Mouse (Mus musculus) natural killer cell, adult 2 months (primary cell): ENCODE data around the gene Tollip.
A peak's percentile ranks its signal among the peaks of the same experiment; 100 is the strongest.
"Not testable (repeated sequence)": the region's sequence is repeated elsewhere in the genome, so short reads cannot be mapped to it uniquely, and the experiment has no call there.

Experiments
- DNase-seq, 2 experiments: peaks; one replicate each; pipeline ENCODE4 v3.0.0; 2022; ENCODE audit warnings: low spot score in 2 of 2

The Tollip gene

DNA sequence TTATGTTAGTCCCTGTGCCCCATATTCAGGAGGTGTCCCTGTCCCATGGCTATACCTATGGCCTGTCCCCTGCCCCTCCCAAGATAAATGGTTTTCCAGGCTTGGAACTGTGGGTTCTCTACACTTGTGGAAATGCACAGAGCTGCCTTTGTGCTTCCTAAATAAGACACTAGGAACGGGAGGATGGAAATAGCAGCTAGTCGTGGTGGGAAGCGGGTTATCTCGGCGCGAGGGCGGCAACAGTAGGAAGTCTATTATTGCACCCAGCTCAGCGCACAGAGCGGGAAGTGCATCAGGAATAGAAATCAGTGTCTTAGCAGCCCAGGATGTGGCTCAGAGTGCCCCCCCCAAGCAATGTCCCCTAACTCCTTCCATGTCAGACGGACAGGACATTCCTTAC, 10.3 kb upstream of the Tollip start:
- DNase-seq: no peak

DNA sequence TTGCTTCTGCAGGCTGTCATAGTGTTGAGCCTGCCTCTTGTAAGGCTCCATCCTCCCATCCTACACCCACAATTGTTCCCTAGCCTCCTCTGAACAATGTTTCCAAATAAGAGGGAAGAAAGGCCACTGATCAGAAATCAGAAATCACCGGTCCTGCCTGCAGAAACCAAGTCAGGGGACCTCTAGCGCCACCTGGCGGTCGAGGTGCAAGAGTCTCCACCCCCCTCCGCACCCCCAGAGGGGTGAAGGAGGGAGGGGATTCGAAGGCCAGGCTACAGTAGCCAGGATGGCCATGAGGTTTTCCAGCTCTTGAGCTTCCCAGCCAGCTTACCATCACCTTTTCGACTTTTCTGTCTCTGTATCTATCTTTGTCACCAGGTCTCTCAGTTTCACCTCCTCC, 6.6 kb upstream of the Tollip start:
- peak; percentile 32 to 69 for DNase-seq

DNA sequence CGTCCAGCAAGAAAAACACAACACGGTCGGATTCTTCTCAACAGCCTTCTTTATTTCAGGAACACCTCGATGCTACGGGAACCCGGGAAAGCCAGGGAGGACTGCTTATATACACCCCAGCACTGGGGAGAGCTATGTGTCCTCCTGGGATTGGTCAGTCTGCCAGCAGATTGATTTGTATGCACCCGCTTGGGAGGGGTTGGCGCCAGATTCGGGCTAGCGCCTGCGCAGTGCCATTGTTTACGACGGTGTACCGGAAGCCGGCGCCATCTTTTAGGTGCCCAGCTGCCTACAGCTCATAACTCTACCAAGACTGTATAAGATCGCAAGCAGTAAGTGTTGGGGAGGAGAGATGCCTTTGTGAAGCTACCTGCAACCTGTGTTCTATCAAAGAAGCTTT, 5.8 kb upstream of the Tollip start:
- DNase-seq: not testable (repeated sequence)

DNA sequence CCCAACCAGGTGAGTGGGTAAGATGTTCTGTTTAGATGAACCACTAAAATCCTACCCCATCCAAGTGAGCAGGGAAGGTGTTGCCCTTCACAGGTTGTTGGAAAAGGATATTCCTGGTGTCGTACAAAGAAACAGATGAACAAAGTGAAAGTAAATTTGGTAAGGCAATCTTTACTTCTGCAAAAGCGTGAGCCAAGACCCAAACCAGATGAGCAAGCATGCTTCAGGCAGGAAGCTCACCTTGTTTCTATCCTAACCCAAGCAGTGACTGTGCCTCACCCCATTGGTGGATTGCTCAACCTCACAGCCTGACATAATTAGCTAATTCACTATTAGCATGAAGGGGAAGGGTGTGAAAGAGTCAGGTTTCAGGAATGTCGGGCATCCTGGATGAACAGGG, 7.0 kb downstream of the Tollip start:
- DNase-seq: no peak

DNA sequence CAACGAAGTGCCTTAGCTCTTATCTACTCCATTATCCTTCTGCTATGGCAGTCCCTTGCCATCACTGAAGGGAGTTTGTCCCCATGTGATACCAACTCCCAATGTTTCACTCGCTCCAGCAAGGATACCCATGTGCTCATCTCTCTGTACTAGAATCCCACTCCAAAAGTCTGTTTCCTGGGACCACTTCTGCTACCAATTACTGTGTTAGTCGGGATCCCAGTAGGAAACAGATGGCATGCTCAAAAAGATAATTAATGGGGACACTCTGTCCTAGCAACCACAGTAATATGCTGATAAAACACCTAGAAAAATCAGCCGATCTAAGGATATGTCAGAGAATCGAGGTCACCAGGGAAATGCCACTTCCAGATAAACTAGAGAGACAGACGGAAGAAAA, 9.7 kb downstream of the Tollip start:
- DNase-seq: no peak

DNA sequence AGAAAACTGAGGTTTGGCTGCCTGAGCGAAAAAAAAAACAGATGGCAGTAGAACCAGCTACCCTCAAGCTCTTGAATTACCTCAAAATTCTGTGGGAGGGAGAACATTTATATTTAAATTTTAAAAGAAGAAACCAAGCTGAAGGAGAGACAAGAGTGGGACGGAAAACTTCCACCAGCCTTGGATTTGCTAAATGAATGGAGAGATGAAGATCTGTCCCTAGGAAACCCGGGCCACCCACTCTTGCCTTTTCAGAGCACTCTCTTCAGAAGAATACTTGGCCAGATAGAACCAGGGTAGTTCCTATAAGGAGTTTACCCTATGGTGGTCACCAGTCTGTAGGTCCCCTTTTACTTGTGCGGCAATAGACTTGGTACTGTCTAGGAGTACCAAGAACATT, 15.5 kb downstream of the Tollip start:
- no peak for DNase-seq

DNA sequence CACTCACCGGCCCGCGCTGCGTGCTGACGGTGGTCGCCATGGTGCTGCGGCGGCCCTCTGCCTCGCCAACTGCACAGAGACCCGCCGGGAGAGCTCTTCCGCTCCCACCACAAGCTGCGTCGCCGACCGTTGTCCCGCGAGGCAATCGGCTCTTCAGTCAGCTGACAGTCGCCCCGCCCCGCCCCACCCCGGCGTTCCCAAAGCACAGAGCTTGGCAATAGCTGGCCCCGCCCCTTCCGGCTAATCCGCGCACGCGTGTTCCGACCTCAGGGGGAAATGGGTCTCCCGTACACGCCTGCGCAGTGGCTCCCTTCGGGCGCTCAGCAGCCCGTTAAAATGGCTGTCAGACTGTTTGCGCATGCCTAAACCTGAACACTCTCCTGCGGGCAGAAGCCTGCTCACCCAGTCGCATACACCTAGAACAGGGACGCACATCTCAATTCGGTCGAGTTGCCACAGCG, 16.0 kb downstream of the Tollip start:
- DNase-seq: peak; percentile 100

DNA sequence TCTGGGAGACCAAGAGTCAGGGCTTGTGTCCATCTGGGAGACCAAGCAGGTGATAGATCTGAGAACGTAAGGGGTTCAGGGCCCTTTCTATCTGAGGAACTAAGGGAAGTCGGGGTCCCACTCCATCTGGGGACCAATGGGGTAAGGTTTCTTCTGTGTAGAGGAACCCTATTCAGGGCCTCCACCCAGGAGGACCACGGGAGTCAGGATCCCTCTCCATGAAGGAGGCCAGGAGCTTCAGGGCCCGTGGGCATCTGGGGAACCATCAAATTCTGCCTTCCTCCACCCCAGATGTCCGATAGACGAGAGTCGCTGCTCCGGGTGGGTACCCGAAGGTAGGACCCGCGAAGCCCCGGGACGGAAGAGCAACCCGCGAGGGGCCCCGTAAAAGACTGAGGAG, 16.5 kb downstream of the Tollip start:
- peak in 1 of 2 experiments; percentile 4 for DNase-seq

DNA sequence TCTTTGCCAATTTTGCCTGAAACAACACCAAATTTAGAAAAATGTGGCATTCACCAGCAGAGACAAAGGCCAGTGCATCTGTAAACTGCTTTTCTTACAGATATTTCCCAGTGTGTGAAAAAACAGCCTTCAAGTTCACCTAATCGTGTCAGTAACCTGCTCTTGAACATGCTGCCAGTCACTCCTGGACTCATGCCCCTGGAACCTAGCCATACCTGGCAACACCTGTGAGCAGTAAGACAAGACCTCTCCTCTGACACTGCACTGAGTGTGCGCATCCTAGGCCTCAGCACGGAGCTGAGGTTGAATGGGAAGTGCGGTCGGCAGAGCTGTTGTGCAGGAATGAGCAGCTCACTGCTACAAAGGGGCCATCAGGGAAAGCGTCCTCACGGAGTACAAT, 26.2 kb downstream of the Tollip start:
- no peak for DNase-seq

DNA sequence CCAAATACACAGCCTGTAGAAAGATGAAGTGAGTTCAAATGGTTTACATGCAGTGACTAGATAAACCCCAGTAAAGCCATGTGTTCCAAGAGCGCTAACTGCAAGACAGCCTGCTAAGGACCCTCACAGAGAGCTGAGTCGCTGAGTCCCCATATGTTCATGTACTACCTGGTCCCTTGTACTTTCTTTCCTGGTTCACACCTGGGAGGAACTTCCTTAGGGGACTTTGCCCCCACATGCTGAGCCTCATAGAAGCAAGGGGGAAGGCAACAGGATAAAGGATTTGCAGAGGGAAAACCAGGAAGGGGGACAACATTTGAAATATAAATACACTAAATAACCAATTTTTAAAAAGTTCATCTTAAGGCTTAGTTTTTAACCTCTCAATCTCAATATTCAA, 39.5 kb downstream of the Tollip start:
- no peak for DNase-seq

DNA sequence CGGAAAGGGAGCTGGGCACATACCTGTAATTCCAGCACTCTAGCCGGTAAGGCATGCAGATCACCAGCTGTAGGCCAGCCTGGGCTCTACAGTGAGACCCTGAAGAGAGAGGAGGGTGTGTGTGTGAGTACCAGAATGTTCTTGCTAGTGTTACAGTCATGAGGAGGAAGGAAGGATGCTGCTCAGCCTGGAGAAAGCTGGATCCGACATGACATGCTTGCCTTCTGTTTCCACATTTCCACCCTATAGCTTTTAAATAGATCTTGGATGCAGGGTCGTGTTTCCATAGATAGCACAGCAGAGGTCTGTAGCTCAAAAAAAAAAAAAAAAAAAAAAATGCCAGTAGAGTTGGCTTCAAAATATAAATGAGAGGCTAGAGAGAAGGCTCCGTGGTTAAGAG, 43.4 kb downstream of the Tollip start:
- DNase-seq: no peak

DNA sequence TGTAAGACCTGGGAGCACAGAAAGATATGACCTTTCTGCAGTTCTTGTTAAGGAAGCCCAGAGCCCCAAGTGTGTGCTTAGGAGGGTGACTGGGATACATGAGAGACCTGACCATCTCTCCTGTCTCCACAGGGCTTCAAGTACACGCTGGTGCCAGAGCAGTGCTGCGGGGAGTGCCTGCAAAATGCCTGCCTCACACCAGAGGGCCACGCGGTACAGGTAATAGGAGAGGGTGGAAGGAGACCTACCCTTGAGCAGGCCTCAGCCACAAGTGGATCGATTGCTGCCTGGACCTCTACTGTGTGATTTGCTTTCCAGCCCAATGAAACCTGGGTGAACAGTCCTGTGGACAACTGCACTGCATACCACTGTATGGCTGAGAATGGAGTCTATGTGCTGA, 47.8 kb downstream of the Tollip start:
- DNase-seq: no peak

DNA sequence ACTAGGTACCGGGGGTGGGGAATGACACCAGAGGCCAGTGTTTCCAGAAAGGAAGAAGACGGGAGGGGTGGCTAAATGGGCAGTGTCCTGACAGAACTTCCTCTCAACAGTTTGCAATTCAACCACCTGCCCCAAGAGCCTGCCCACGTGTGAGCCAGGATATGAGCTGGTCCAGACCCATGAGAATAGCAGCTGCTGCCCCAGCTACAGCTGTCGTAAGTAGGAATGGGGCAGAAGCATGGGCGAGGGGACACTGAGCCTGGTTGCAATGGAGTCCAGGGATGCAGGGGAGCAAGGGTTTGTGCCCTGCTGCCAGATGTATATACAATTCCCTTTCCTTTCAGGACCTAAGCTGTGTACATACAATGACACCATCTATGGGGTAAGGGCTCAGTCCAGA, 48.7 kb downstream of the Tollip start:
- DNase-seq: no peak

DNA sequence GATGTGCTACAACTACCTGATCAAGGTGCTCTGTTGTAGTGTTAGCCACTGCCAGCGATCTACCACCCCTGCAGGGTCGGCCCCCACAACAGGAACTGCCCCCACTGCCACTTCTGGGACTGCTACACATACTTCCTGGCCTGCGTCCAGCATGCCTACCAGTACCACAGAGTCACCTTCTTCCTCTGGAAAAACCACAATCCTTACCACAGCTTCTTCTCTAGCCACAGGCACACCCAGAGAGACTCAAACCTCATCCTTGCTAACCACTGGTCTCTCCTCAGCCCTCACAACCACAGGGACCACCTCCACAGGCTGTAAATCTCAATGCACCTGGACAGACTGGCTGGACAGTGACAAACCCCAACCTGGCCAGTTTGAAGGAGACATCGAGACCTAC, 57.3 kb downstream of the Tollip start:
- DNase-seq: no peak

DNA sequence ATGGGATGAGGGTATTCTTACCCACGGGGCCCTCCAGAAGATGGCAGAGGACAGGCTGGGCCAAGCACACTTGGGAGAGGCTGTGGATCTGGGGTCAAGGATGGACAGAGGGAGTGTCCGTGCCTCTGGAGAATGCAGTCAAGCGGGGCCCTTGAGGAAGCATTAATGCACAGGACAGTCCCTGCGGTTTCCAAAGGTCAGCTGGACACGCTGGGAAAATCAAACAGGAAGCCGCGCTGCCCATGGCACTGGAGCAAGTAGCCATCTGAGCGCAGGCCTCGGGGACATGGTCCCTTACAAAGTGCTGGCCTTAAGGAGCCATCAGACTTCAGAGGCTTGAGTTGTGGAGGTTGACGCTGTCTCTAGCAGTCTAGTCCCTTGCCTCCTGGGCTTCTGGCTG, 78.0 kb downstream of the Tollip start:
- no peak for DNase-seq

DNA sequence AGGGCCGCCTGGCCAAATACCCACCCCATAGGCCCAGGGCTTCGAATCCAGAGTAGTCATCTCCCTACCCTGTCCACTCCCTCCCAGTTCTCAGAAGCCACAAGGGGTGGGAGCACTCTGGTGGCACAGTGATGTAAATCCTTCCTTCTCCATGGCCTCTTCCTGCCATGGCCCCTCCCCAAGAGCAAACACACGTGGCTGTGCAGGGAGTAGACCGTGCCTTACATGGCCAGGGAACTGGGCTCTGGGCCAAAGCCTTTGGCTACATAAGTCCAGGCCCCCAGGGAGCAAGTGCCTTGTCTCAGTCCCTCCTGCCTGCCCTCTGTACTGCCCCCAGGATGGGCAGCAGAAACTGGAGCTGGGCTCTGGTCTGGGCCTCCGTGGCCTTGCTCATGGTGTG, 79.5 kb downstream of the Tollip start, which contains the start of gene Muc5b:
Muc5b (plus strand) TSS at position 292 of the 400 bp plus-strand sequence.
- DNase-seq: no peak

DNA sequence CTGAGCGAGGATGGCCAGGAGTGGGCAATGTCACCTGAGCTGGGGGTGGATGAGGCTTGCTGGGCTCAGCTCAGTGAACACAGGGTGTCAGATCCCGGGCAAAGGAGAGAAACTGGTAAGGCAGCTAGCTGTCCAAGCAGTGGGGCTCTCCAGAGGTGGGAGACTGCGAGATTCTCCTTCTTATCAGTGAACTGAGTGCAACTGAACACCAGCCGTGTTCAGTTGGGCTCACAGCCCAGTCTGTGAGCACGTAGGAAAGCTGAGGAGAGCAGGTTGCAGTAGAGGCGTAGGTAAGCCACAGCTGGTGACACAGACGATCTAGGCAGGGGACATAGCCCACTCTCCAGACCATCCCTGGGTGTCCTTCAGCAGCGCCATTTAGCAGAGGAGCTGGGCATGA, 81.9 kb downstream of the Tollip start:
- DNase-seq: no peak

DNA sequence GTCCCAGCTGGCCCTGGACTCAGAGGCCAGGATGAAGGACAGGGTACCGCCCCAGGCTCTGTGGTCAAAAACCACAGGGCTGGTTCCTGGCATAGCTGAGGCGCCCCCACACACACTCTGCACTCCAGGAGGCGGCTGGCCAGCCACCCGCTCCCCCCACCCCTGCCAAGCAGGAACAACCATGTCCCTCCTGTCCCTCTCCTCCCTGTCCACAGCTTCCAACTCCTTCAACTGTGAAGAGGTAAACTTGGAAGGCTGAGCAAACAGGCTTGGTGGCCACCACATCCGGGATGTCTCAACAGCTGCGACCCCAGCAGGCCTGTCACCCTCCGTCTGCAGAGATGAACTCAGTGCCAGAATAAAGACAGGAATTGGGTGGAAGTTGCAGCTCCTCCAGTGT, 82.4 kb downstream of the Tollip start:
- no peak for DNase-seq
